Mouse (Mus musculus): ENCODE data around the gene Dctn3. TPM values are rescaled to one million over a fixed set of nuclear protein-coding genes. Genes with fewer than 3 reads are reported as not detected.
A peak's percentile ranks its signal among the peaks of the same experiment; 100 is the strongest.
"Not testable (repeated sequence)": the region's sequence is repeated elsewhere in the genome, so short reads cannot be mapped to it uniquely, and the experiment has no call there.

The Dctn3 gene
- polyA plus RNA-seq (2011; ENCODE audit: insufficient read depth, insufficient read length, low replicate concordance, missing spikeins), result 24.0 and 48.2 TPM in 2 replicates

DNA sequence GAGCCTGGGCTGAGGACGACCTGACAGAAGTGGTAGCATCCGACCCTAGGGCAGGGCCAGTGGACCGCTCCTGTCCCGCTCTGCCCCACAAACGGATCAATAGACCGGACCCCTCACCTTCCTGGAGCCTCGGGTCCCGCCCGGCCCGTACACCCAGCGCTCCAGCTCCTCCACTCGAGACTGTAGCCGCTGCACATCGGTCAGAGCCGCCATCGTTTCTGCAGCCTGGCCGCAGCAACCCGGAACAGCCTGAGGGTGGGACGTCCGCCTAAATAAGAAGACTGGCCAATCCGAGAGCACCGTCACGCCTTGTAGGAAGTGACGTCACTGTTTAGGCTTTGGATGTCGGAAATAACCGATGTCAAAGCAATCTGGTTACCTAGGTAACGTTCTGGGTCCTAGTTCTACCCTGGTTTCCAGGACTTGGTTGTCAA is at the start of gene Dctn3:
Gene Dctn3, minus strand, starts transcription at position 253 of the 434 bp plus-strand sequence.
- TF ChIP-seq POLR2A (IDR thresholded peaks at IDR 0.05; ENCODE audit: borderline replicate concordance, control insufficient read depth, low read depth, low read length) (peak; percentile 92; the same call in 1 of the 2 replicates), CTCF (IDR thresholded peaks at IDR 0.05; ENCODE audit: control insufficient read depth, insufficient read depth, low read length) (no peak)
- H3K4me1 ChIP-seq (ENCODE audit: control insufficient read depth, insufficient read depth, low read length), result no peaks in the 10 kb centered on the region
- H3K27ac ChIP-seq (ENCODE audit: control insufficient read depth, insufficient read depth, low read depth, low read length, poor library complexity), result no peak within 1 kb of the TSS
- under 1% methylated on average over 27 of the region's 27 CpGs for WGBS
- H3K4me3 ChIP-seq (replicated peaks; ENCODE audit: control insufficient read depth, low read depth, low read length), result peak within 1 kb of the TSS; percentile 91

DNA sequence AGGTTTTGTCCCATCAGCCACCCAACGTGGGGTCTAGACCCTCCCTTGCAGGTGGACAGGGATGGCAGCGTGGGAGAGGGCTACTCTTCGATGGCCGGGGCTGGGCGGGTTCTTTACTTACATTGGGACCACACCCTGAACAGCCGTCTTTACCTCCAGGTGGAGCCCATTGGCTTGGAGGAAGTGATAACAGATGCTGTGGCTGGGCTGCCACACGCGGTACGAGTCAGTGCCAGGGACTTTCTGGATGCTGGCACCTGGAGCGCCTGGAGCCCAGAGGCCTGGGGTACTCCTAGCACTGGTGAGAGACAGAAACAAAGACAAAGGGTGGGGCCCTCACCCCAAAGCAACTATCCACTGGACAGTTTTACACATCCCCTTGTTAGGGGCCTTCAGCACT is 44.3 kb upstream of the Dctn3 start:
- 63% methylated on average over 10 of the region's 10 CpGs for WGBS
- not testable (repeated sequence) for H3K27ac ChIP-seq (ENCODE audit: control insufficient read depth, insufficient read depth, low read depth, low read length, poor library complexity); H3K4me3 ChIP-seq (replicated peaks; ENCODE audit: control insufficient read depth, low read depth, low read length); H3K4me1 ChIP-seq (ENCODE audit: control insufficient read depth, insufficient read depth, low read length)

- 85% methylated on average over 4 of the region's 6 CpGs for WGBS
- H3K27ac ChIP-seq (ENCODE audit: control insufficient read depth, insufficient read depth, low read depth, low read length, poor library complexity); H3K4me1 ChIP-seq (ENCODE audit: control insufficient read depth, insufficient read depth, low read length); H3K4me3 ChIP-seq (replicated peaks; ENCODE audit: control insufficient read depth, low read depth, low read length): not testable (repeated sequence)
These were observed 40.2 kb upstream of the Dctn3 start for GRCm38 (mm10) chr4:41763176-41763575.

GRCm38 (mm10) chr4:41762688-41763114 is 39.7 kb upstream of the Dctn3 start:
- not testable (repeated sequence) for H3K27ac ChIP-seq (ENCODE audit: control insufficient read depth, insufficient read depth, low read depth, low read length, poor library complexity); H3K4me1 ChIP-seq (ENCODE audit: control insufficient read depth, insufficient read depth, low read length); H3K4me3 ChIP-seq (replicated peaks; ENCODE audit: control insufficient read depth, low read depth, low read length)
- 81% methylated on average over 8 of the region's 8 CpGs for WGBS

DNA sequence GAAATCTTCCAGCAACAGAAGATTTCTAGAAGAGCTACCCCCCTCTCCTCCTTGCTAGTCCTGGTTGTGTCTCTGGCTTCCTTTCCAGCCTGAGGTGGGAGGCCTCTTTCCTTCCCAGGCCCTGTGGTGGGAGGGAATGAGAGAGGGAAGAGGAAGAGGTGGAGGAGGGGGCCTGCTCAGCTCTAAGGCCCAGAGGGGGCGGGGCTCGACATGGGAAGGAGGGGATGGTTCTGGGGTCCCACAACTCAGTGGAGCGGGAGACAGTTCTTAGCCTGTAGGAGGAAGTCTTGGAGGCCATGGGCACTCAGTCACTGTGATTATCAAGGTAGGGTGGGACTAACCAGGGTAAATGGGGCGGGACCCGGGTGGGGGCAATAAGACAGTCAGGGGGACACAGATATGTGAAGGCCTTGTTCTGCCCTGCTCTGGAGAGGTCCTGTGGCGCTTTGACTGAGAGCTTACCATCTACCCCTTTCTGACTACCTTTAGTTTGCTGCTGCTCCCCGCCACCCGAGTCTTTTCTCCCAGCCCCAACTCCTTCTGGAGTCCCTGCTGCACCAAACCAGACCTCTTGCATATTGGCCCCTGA is 39.2 kb upstream of the Dctn3 start:
- Histone ChIP-seq H3K4me1 (ENCODE audit: control insufficient read depth, insufficient read depth, low read length) (peaks cover 2% of the 10 kb centered on the region), H3K27ac (ENCODE audit: control insufficient read depth, insufficient read depth, low read depth, low read length, poor library complexity) (no peak overlapping the region), H3K4me3 (replicated peaks; ENCODE audit: control insufficient read depth, low read depth, low read length) (no peak overlapping the region)
- 59% methylated on average over 8 of the region's 8 CpGs for WGBS
- TF ChIP-seq POLR2A (IDR thresholded peaks at IDR 0.05; ENCODE audit: borderline replicate concordance, control insufficient read depth, low read depth, low read length), result no peak
- no peak for TF ChIP-seq CTCF (IDR thresholded peaks at IDR 0.05; ENCODE audit: control insufficient read depth, insufficient read depth, low read length)

DNA sequence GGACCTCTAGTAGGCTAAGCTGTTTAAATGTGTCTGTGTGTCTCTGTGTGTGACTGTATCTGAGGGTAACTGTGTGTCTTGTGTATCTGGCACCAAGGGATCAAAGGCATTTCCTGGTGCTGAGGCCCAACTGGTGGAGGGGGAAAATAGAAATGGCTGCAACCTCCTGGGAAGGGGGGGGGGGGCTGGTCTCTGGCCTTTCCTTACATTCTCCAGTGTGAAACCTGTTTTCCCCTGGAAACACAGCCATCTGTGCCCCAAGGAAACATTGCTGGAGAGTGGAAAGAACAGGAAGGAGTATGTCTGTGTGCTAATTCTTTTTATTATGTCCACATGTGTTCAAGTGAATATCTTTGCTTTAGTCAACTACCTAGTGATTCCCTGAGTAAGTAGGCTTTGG is 38.7 kb upstream of the Dctn3 start:
- H3K4me1 ChIP-seq (ENCODE audit: control insufficient read depth, insufficient read depth, low read length), result peaks cover 2% of the 10 kb centered on the region
- no peak overlapping the region for H3K4me3 ChIP-seq (replicated peaks; ENCODE audit: control insufficient read depth, low read depth, low read length)
- TF ChIP-seq POLR2A (IDR thresholded peaks at IDR 0.05; ENCODE audit: borderline replicate concordance, control insufficient read depth, low read depth, low read length) (no peak), CTCF (IDR thresholded peaks at IDR 0.05; ENCODE audit: control insufficient read depth, insufficient read depth, low read length) (no peak)
- no peak overlapping the region for H3K27ac ChIP-seq (ENCODE audit: control insufficient read depth, insufficient read depth, low read depth, low read length, poor library complexity)

DNA sequence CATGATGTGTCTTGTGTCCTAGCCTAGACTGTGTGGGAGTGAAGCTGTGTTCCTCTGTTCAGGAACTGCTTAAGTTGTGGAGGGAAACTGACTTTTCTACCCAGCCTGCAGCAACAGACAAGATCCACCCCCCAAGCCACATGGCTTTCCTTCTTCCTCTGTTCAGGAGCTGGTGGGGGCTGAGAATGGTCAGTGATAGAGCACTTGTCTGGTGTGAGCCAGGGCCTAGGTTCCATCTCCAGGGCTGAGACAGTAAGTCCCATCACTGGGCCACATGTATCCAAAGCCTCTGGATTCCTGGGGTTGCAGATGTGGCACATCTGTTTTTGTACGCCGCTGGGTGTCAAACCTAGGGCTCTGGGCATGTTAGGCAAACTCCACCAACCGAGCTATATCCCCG is 37.9 kb upstream of the Dctn3 start:
- Histone ChIP-seq H3K27ac (ENCODE audit: control insufficient read depth, insufficient read depth, low read depth, low read length, poor library complexity) (no peak overlapping the region), H3K4me1 (ENCODE audit: control insufficient read depth, insufficient read depth, low read length) (peaks cover 3% of the 10 kb centered on the region), H3K4me3 (replicated peaks; ENCODE audit: control insufficient read depth, low read depth, low read length) (no peak overlapping the region)
- 40% methylated on average over 4 of the region's 4 CpGs for WGBS
- TF ChIP-seq POLR2A (IDR thresholded peaks at IDR 0.05; ENCODE audit: borderline replicate concordance, control insufficient read depth, low read depth, low read length) (no peak), CTCF (IDR thresholded peaks at IDR 0.05; ENCODE audit: control insufficient read depth, insufficient read depth, low read length) (no peak)

DNA sequence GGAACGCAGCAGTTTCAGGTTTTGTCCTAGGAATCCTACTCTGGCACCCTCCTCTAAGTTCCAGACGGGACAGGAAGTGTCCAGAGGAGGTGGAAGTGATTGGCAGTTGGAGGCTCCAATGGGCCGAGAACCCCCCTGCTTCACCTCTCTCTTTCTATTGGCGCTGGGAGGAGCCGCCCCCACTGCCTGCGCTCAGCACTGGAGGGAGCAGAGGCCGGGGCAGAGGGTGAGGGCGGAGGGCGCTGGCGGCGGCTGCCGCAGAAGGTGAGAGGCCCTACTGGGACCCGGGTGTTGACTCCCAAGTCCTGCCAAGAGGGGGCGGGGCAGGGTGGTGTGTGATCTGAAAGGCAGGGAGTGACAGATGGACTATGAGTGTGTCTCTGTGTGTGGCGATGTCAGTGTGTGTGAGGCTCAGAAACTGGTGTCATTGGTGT is 37.3 kb upstream of the Dctn3 start:
- peaks cover 3% of the 10 kb centered on the region for H3K4me1 ChIP-seq (ENCODE audit: control insufficient read depth, insufficient read depth, low read length)
- TF ChIP-seq CTCF (IDR thresholded peaks at IDR 0.05; ENCODE audit: control insufficient read depth, insufficient read depth, low read length), result no peak; the same call in 1 of the 2 replicates
- peak; percentile 24; the same call in 1 of the 2 replicates for TF ChIP-seq POLR2A (IDR thresholded peaks at IDR 0.05; ENCODE audit: borderline replicate concordance, control insufficient read depth, low read depth, low read length)
- no peak overlapping the region for H3K27ac ChIP-seq (ENCODE audit: control insufficient read depth, insufficient read depth, low read depth, low read length, poor library complexity)
- H3K4me3 ChIP-seq (replicated peaks; ENCODE audit: control insufficient read depth, low read depth, low read length), result peak overlapping the region; percentile 59
- 5% methylated on average over 15 of the region's 15 CpGs for WGBS

- H3K27ac ChIP-seq (ENCODE audit: control insufficient read depth, insufficient read depth, low read depth, low read length, poor library complexity), result no peak overlapping the region
- WGBS, result 43% methylated on average over 6 of the region's 6 CpGs
- no peak overlapping the region for H3K4me3 ChIP-seq (replicated peaks; ENCODE audit: control insufficient read depth, low read depth, low read length)
- no peak for TF ChIP-seq CTCF (IDR thresholded peaks at IDR 0.05; ENCODE audit: control insufficient read depth, insufficient read depth, low read length)
- no peak for TF ChIP-seq POLR2A (IDR thresholded peaks at IDR 0.05; ENCODE audit: borderline replicate concordance, control insufficient read depth, low read depth, low read length)
- peaks cover 3% of the 10 kb centered on the region for H3K4me1 ChIP-seq (ENCODE audit: control insufficient read depth, insufficient read depth, low read length)
These were observed 36.8 kb upstream of the Dctn3 start for GRCm38 (mm10) chr4:41759656-41760287.

Data from bone marrow, adult 2 months (tissue).